Mouse (Mus musculus) heart, postnatal 0 days (tissue): ENCODE measurements around the gene Gm5426.

Source experiments
- CTCF ChIP-seq: IDR thresholded peaks from 2 replicates; pipeline ENCODE4 v1.5.1; 2016; ENCODE audit warnings: antibody characterized with exemption, control low read depth, low read depth
- EP300 ChIP-seq: IDR thresholded peaks from 2 replicates; pipeline ENCODE4 v1.6.1; 2016; ENCODE audit warnings: antibody characterized with exemption, low read depth

GRCm38 (mm10) chr10:96105124-96105523 is 31.3 kb upstream of the Gm5426 start:
- no peak for TF ChIP-seq EP300
- TF ChIP-seq CTCF = peak; percentile 19; the same call in 1 of the 2 replicates
